Mouse (Mus musculus) embryonic facial prominence, embryonic 11.5 days (tissue): Measurements from ENCODE around the gene Ncf4. TPM values are rescaled to one million over a fixed set of nuclear protein-coding genes. Genes with fewer than 3 reads are reported as not detected.

ENCODE experiments used
- ATAC-seq: fragments of 200-750 bp; cut with Nextera tagmentation; replicated peaks from 2 replicates; pipeline ENCODE4 v1.8.0; 2017; ENCODE audit warnings: low read depth; ENCODE audit not compliant: insufficient number of reproducible peaks, low FRiP score, low TSS enrichment
- DNase-seq: peaks from one replicate; pipeline ENCODE4 v3.0.0-alpha.2; 2015; ENCODE audit warnings: low spot score
- H3K27ac ChIP-seq: fragments of 300-500 bp; sonication (generic); replicated peaks from 2 replicates; pipeline ENCODE4 v1.5.1; 2014; ENCODE audit warnings: mild to moderate bottlenecking, low read depth, low read length, control low read depth
- H3K27me3 ChIP-seq: fragments of 300-500 bp; sonication (generic); 2 replicates; pipeline ENCODE4 v1.6.1; 2014; ENCODE audit warnings: mild to moderate bottlenecking, low read length, moderate library complexity, mixed read lengths; ENCODE audit not compliant: control insufficient read depth, insufficient read depth
- H3K36me3 ChIP-seq: fragments of 300-500 bp; sonication (generic); replicated peaks from 2 replicates; pipeline ENCODE4 v1.6.1; 2014; ENCODE audit warnings: low read depth, mild to moderate bottlenecking, low read length, moderate library complexity, mixed read lengths; ENCODE audit not compliant: control insufficient read depth, insufficient read depth
- H3K4me1 ChIP-seq: fragments of 300-500 bp; sonication (generic); 2 replicates; pipeline ENCODE4 v1.6.1; 2014; ENCODE audit warnings: low read length, mixed read lengths; ENCODE audit not compliant: control insufficient read depth, insufficient read depth
- H3K4me2 ChIP-seq: fragments of 300-500 bp; sonication (generic); 2 replicates; pipeline ENCODE4 v1.6.1; 2014; ENCODE audit warnings: low read depth, mild to moderate bottlenecking, control low read depth, low read length, moderate library complexity
- H3K4me3 ChIP-seq: fragments of 300-500 bp; sonication (generic); 2 replicates; pipeline ENCODE4 v1.5.1; 2014; ENCODE audit warnings: low read depth, low read length, control low read depth
- H3K9ac ChIP-seq: fragments of 300-500 bp; sonication (generic); replicated peaks from 2 replicates; pipeline ENCODE4 v1.6.1; 2014; ENCODE audit warnings: mild to moderate bottlenecking, control low read depth, low read length
- H3K9me3 ChIP-seq: fragments of 300-500 bp; sonication (generic); replicated peaks from 2 replicates; pipeline ENCODE4 v1.6.1; 2016; ENCODE audit warnings: mild to moderate bottlenecking, low read length, inconsistent platforms, mixed read lengths; ENCODE audit not compliant: control insufficient read depth
- WGBS: fragments of 180-500 bp; shearing (Covaris S2); extraction: QIAGEN DNeasy Blood & Tissue Kit; methylation state at CpG from one replicate; pipeline ENCODE4 v1.1.7; 2014; 5-methylcytosine and 5-hydroxymethylcytosine counted together
- microRNA-seq: library from miRNA; unstranded; fragments of <30 nt; microRNA quantifications from one replicate; pipeline ENCODE4, GENCODE M21; 2016; ENCODE audit warnings: borderline number of aligned reads
- polyA plus RNA-seq: library from polyadenylated mRNA; unstranded; fragments of >200 nt; fragmentation: Nextera tagmentation; extraction: Ambion mirVana; gene quantifications from 2 replicates; pipeline ENCODE4 v1.2.1, GENCODE M21; 2014

Gene Ncf4
- polyA plus RNA-seq, 1 experiment from 2014 or later, result 7.9 TPM

DNA sequence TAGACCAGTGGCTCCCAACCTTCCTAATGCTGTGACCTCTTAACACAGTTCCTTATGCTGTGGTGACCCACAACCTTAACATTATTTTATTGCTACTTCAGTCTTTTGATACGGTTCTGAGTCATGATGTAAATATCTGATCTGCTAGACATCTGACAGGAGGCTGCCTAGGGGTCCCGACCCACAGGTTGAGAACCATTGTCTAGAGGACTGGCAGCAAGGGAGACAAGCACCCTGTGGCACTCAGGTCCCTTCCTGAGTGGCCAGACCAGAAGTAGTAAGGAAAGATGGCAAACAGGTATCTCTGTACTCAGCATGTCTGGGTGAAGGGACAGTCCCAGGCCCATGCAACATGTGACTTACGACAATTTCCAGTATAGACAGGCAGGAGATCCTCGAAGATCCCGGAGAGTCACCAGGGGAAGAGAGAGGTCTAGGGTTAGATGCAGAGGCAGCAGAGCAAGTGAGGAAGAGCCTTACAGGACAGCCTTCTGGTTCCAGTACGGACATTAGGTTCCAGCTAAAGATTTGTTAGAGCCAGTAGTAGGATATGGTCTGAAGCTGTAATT lies 59.1 kb downstream of the Ncf4 start:
- WGBS, result 82% methylated on average over 6 of the region's 6 CpGs
- Histone ChIP-seq H3K27ac (no peak overlapping the region), H3K9me3 (no peaks in the 10 kb centered on the region), H3K9ac (no peak overlapping the region), H3K4me3 (no peak overlapping the region), H3K36me3 (no peaks in the 10 kb centered on the region), H3K4me2 (no peak overlapping the region), H3K4me1 (no peaks in the 10 kb centered on the region), H3K27me3 (no peaks in the 10 kb centered on the region)
- DNase-seq (no peak), ATAC-seq (no peak)

DNA sequence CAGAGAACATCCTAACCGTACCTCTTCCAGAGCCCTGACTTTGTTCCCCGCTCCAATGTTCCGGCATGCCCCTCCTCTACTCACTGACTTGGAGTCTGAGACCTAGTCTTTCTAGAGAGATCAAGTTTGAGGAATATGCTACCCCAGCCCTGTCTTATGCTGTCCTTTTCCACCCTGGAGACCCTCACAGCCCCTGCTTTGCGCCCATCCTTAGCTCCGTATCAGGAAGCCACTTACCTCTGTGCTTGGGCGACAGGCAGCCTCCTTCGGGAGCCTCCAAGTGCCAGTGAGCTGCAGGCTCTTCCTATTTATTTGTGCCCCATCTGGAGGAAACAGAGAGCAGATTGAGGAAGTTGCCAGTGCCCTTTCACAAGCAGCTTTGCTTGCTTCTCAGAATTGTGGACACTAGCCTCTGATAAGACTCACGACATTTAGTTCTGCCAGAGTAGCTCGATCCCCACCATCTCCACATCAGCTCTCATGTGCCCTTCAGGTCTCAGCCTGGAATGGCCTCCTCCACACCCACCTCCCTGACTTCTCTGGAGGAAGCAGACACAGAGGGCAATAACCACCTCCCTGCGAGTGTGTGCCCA lies 60.8 kb downstream of the Ncf4 start, which contains the start of gene Csf2rb2:
Gene Csf2rb2 (minus strand): TSS at position 381 of the 593 bp plus-strand sequence.
- WGBS, result 85% methylated on average over 10 of the region's 10 CpGs

GRCm38 (mm10) chr15:78309865-78310264 lies 65.3 kb downstream of the Ncf4 start:
- Histone ChIP-seq H3K4me3 (no peak overlapping the region), H3K36me3 (no peaks in the 10 kb centered on the region), H3K4me1 (no peaks in the 10 kb centered on the region), H3K27ac (no peak overlapping the region), H3K9me3 (no peaks in the 10 kb centered on the region), H3K4me2 (no peak overlapping the region), H3K9ac (no peak overlapping the region), H3K27me3 (no peaks in the 10 kb centered on the region)
- DNase-seq (no peak), ATAC-seq (no peak)
- 21% methylated on average over 5 of the region's 5 CpGs for WGBS

More for the DNA sequence above, 60.8 kb downstream of the Ncf4 start, which contains the start of gene Csf2rb2:
- no peak within 1 kb of the TSS for H3K4me3 ChIP-seq
- no peaks in the 10 kb centered on the region for H3K36me3 ChIP-seq
- no peaks in the 10 kb centered on the region for H3K27me3 ChIP-seq
- no peak for DNase-seq
- H3K9ac ChIP-seq, result no peak within 1 kb of the TSS
- H3K4me2 ChIP-seq, result no peak within 1 kb of the TSS
- H3K4me1 ChIP-seq, result no peaks in the 10 kb centered on the region
- no peak for ATAC-seq
- no peaks in the 10 kb centered on the region for H3K9me3 ChIP-seq
- H3K27ac ChIP-seq, result no peak within 1 kb of the TSS

DNA sequence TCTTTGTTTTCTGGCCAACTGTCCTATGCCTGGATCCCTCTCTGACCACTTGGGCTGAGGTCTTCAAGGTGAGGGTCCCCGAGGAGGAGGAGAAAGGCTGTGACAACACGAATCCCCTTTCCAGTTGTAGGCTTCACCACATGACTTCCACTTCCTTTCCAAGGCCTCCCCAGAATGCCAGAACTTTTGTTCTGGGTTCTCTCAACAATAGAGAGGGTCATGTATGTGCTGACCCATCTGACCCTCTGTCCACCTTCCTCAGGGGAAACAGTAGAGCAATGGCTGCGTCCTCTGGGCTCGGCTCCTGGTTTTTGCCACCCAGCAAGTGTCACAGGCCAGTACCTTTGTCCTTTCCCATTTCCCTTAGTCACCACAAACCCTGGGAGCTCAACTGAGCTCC lies 66.4 kb downstream of the Ncf4 start:
- Histone ChIP-seq H3K9me3 (no peaks in the 10 kb centered on the region), H3K4me3 (no peak overlapping the region), H3K4me2 (no peak overlapping the region), H3K27me3 (no peaks in the 10 kb centered on the region), H3K9ac (no peak overlapping the region), H3K27ac (no peak overlapping the region), H3K4me1 (no peaks in the 10 kb centered on the region), H3K36me3 (no peaks in the 10 kb centered on the region)
- no peak for DNase-seq
- 70% methylated on average over 4 of the region's 4 CpGs for WGBS
- ATAC-seq, result no peak

Small RNA genes within 50 kb of the gene (microRNA-seq; reads per million reads assigned to microRNA genes)
- gene Mir7676-1, result not detected

Other genes with a start within 250 kb of the Ncf4 start
- gene Cacng2, start 124.8 kb upstream of the Ncf4 start, polyA plus RNA-seq, result 0.18 and 0.25 TPM in 2 replicates
- gene Ift27, start 70.7 kb upstream of the Ncf4 start, polyA plus RNA-seq, result 111 and 115 TPM in 2 replicates
- 0.22 TPM in 1 of 2 replicates, not detected in the other for gene Pvalb, start 38.4 kb upstream of the Ncf4 start, polyA plus RNA-seq
- 0.26 and 0.38 TPM in 2 replicates for gene Csf2rb2, start 60.9 kb downstream of the Ncf4 start, polyA plus RNA-seq
- 1.2 and 1.6 TPM in 2 replicates for gene Csf2rb, start 81.0 kb downstream of the Ncf4 start, polyA plus RNA-seq
- not detected in 2 replicates for gene Tex33, start 151.1 kb downstream of the Ncf4 start, polyA plus RNA-seq
- 9.7 and 10.1 TPM in 2 replicates for gene Tst, start 161.1 kb downstream of the Ncf4 start, polyA plus RNA-seq
- 2.3 and 2.5 TPM in 2 replicates for gene Mpst, start 161.6 kb downstream of the Ncf4 start, polyA plus RNA-seq
- 36.0 and 47.5 TPM in 2 replicates for gene Kctd17, start 183.8 kb downstream of the Ncf4 start, polyA plus RNA-seq
- gene Tmprss6, start 223.8 kb downstream of the Ncf4 start, polyA plus RNA-seq, result 0.21 and 0.49 TPM in 2 replicates